Mouse (Mus musculus) heart, postnatal 14 days (tissue): ENCODE data around the gene Coro1c. TPM values are rescaled to one million over a fixed set of nuclear protein-coding genes. Genes with fewer than 3 reads are reported as not detected.

ENCODE experiments used
- DNase-seq, 2 experiments: peaks; one replicate each; pipeline ENCODE4 v3.0.0; 2021 to 2022
- intact Hi-C: fragments of 180-260 bp; cut with DNase I; formaldehyde crosslinking; loops from one replicate; pipeline ENCODE4 v1.15.1; 2025
- total RNA-seq, 2 experiments: library from RNA; stranded (reverse); gene quantifications; 2 replicates each; pipeline ENCODE4 v1.2.3; 2021

Coro1c gene
- total RNA-seq, 2 experiments from 2014 or later: 41.1 to 51.1 TPM

- intact Hi-C loops: loop anchor here (10.0 kb wide), 1 partner anchor 338 kb away; no protein-coding TSS in a partner anchor
These were observed 95.9 kb downstream of the Coro1c start for GRCm38 (mm10) chr5:113812638-113813037.

GRCm38 (mm10) chr5:113811824-113812420, 96.6 kb downstream of the Coro1c start:
- DNase-seq: peak in 1 of 2 experiments; percentile 54
- intact Hi-C loops: loop anchor here (10.0 kb wide), 1 partner anchor 337 kb away; no protein-coding TSS in a partner anchor

More at GRCm38 (mm10) chr5:113812638-113813037, 95.9 kb downstream of the Coro1c start:
- DNase-seq: no peak

- intact Hi-C loops: loop anchor here (10.0 kb wide), 1 partner anchor 335 kb away; no protein-coding TSS in a partner anchor
These were observed 98.4 kb downstream of the Coro1c start for GRCm38 (mm10) chr5:113810111-113810510.

GRCm38 (mm10) chr5:113808177-113808576, 100.4 kb downstream of the Coro1c start:
- intact Hi-C loops: no loop called here
- peak in 1 of 2 experiments; percentile 51 for DNase-seq

More at GRCm38 (mm10) chr5:113810111-113810510, 98.4 kb downstream of the Coro1c start:
- no peak for DNase-seq

- no peak for DNase-seq
- intact Hi-C loops: no loop called here
These were observed 100.8 kb downstream of the Coro1c start for GRCm38 (mm10) chr5:113807712-113808111.

GRCm38 (mm10) chr5:113806414-113806813, 102.1 kb downstream of the Coro1c start:
- intact Hi-C loops: no loop called here
- DNase-seq: no peak

GRCm38 (mm10) chr5:113805301-113805700, 103.3 kb downstream of the Coro1c start:
- intact Hi-C loops: no loop called here

GRCm38 (mm10) chr5:113804395-113804966, 104.1 kb downstream of the Coro1c start:
- no peak for DNase-seq
- intact Hi-C loops: no loop called here

More at GRCm38 (mm10) chr5:113805301-113805700, 103.3 kb downstream of the Coro1c start:
- DNase-seq: no peak

GRCm38 (mm10) chr5:113800280-113800679, 108.3 kb downstream of the Coro1c start, which contains the start of gene Tmem119:
TSS of gene Tmem119 (minus strand) at chr5:113800516.
- intact Hi-C loops: no loop called here
- peak; percentile 69 to 71 for DNase-seq

GRCm38 (mm10) chr5:113799691-113800090, 108.9 kb downstream of the Coro1c start:
- no peak for DNase-seq
- intact Hi-C loops: no loop called here

GRCm38 (mm10) chr5:113798525-113798924, 110.0 kb downstream of the Coro1c start:
- no peak for DNase-seq
- intact Hi-C loops: no loop called here

GRCm38 (mm10) chr5:113797149-113797882, 111.2 kb downstream of the Coro1c start:
- intact Hi-C loops: no loop called here
- no peak for DNase-seq

GRCm38 (mm10) chr5:113796401-113797148, 112.0 kb downstream of the Coro1c start:
- DNase-seq: no peak
- intact Hi-C loops: no loop called here

Other genes with a start within 250 kb of the Coro1c start
- not detected for gene 1700069L16Rik, start 184.0 kb downstream of the Coro1c start, total RNA-seq
- 1 to 10 TPM; 4.7 to 5.7 TPM for gene Ficd, start 173.0 kb downstream of the Coro1c start, total RNA-seq
- 10 to 100 TPM; 15.6 to 16.9 TPM for gene Sart3, start 136.2 kb downstream of the Coro1c start, total RNA-seq
- 100 to 1,000 TPM; 140 to 145 TPM for gene Iscu, start 136.0 kb downstream of the Coro1c start, total RNA-seq
- 10 to 100 TPM; 10.5 to 12.5 TPM for gene Tmem119, start 108.2 kb downstream of the Coro1c start, total RNA-seq
- gene Selplg, start 76.1 kb downstream of the Coro1c start, total RNA-seq: 1 to 10 TPM; 2.3 to 6.4 TPM
- 10 to 100 TPM; 13.0 to 13.9 TPM for gene Ssh1, start 85.1 kb upstream of the Coro1c start, total RNA-seq
- gene Dao, start 94.9 kb upstream of the Coro1c start, total RNA-seq: not detected
- gene Usp30, start 156.7 kb upstream of the Coro1c start, total RNA-seq: 10 to 100 TPM; 10.8 to 14.8 TPM
- under 1 TPM in 1 of 2 experiments, not detected in 1; 0.19 TPM for gene Svop, start 182.8 kb upstream of the Coro1c start, total RNA-seq
- 1 to 10 TPM; 2.0 to 2.3 TPM for gene Alkbh2, start 219.5 kb upstream of the Coro1c start, total RNA-seq
- 10 to 100 TPM; 24.1 to 26.9 TPM for gene Ung, start 221.6 kb upstream of the Coro1c start, total RNA-seq
- gene Acacb, start 237.8 kb upstream of the Coro1c start, total RNA-seq: 100 to 1,000 TPM; 184 to 195 TPM